Mouse (Mus musculus): Measurements from ENCODE around the gene Pilrb2. TPM values are rescaled to one million over a fixed set of nuclear protein-coding genes. Genes with fewer than 3 reads are reported as not detected.
"Not testable (repeated sequence)": the region's sequence is repeated elsewhere in the genome, so short reads cannot be mapped to it uniquely, and the experiment has no call there.

The Pilrb2 gene
- polyA plus RNA-seq, 1 experiment: 0.83 TPM

DNA sequence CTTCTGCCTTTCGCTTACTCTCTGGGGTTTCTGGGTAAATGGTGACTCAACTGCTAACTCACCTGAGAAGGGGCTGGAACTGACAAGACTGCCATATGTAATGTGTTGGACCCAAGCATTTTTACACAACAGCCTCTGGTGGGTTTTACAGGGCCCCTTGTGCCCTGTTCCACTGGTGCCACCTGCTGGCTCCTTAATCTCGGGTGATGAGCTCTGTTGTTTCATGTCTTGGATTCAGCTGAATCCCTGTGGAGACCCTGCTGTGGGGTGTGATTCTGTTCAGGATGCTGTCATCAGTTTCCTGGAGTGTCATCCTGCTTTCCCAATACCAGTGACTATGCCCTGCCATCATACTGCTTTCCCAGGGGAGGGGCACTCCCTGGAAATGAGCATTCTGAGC is 6.2 kb upstream of the Pilrb2 start:
- Histone ChIP-seq H3K36me3 (replicated peaks; ENCODE audit: low read length) (no peaks in the 10 kb centered on the region), H3K27me3 (replicated peaks) (peaks cover 8% of the 10 kb centered on the region), H3K4me1 (peaks cover 2% of the 10 kb centered on the region), H3K4me3 (replicated peaks) (no peak overlapping the region), H3K9me3 (no peaks in the 10 kb centered on the region)
- TF ChIP-seq GATA1 (IDR thresholded peaks at IDR 0.05; ENCODE audit: borderline replicate concordance, low read length) (no peak), FLI1 (IDR thresholded peaks at IDR 0.05; ENCODE audit: low read length) (no peak)

DNA sequence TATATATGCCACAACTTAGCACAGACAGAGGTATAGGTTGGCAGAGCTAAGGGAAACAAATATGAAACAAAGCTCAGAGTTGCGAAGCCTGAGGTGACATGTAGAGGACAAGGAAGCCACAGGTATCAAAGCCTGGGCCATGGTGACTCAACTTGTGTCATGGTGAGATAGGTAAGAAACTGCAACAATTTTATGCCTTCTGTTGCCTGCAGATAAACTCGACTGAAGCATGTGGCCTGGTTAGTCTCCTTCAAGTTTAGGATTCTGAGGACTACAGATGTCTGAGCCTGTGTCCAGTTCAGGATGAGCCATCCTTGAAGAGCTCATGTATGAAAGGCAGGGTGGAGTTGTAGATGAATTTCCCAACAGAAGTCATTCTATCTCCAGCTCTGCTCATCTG is 3.4 kb upstream of the Pilrb2 start:
- Histone ChIP-seq H3K36me3 (replicated peaks; ENCODE audit: low read length) (no peaks in the 10 kb centered on the region), H3K4me3 (replicated peaks) (no peak overlapping the region), H3K9me3 (no peaks in the 10 kb centered on the region), H3K4me1 (peaks cover 18% of the 10 kb centered on the region), H3K27me3 (replicated peaks) (peaks cover 8% of the 10 kb centered on the region)
- TF ChIP-seq FLI1 (IDR thresholded peaks at IDR 0.05; ENCODE audit: low read length) (no peak), GATA1 (IDR thresholded peaks at IDR 0.05; ENCODE audit: borderline replicate concordance, low read length) (no peak)

DNA sequence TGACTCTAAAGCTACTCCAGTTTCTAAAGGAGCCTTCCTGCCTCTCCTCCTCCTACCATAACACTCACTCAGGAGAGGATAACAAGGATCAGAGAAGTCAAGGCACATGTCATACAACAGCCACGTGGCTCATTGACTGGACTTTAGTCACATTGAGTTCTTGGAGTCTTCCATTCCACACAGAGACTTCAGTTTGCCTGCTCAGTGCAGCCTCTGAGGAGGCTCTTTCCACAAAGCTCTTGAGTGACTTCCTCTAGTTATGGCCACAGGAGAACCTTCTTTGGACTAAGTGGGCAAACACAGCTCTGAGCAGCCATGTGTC is 727 bp upstream of the Pilrb2 start:
- H3K9me3 ChIP-seq; H3K36me3 ChIP-seq (replicated peaks; ENCODE audit: low read length); H3K4me3 ChIP-seq (replicated peaks); H3K27me3 ChIP-seq (replicated peaks): not testable (repeated sequence)
- H3K4me1 ChIP-seq: peaks cover 18% of the 10 kb centered on the region

DNA sequence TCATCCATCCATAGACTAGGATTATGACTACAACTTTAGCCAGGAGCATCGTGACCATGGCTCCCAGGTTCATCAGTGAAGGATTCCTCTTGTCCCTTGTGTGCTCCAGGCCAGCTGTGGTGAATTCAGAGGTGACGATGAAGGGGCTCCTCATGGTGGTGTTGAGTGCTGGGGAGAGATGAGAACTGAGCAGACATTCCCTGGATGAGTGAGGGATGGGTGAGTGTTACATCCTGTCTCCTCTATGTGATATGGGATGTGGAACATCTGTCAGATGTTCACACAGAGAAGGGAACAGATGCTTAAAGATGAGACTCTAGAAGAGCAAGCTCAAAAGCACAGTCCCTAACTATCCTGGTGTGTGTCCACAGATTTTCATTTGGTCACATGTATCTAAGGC is 3.0 kb downstream of the Pilrb2 start:
- not testable (repeated sequence) for H3K36me3 ChIP-seq (replicated peaks; ENCODE audit: low read length); H3K9me3 ChIP-seq; H3K4me3 ChIP-seq (replicated peaks); H3K27me3 ChIP-seq (replicated peaks)
- H3K4me1 ChIP-seq: peaks cover 18% of the 10 kb centered on the region

DNA sequence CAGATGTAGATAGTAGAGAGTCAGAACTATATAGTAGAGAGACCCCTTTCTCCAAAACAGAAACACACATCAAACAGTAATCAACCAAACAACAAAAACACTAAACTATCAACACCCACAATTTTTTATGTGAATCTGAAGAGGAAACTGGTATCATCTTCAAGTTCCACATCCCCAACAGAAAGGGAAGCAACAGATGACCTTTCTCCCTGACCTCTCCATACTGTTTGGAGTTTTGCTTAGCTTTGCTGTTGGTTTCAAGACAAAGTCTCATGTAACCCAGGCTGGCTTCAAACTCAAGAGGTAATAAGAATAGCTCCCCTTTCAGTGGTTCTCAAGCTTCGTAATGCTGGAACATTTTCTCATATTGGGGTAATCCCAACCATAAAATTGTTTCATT is 7.6 kb downstream of the Pilrb2 start:
- H3K36me3 ChIP-seq (replicated peaks; ENCODE audit: low read length); H3K4me3 ChIP-seq (replicated peaks); H3K9me3 ChIP-seq; H3K4me1 ChIP-seq; H3K27me3 ChIP-seq (replicated peaks): not testable (repeated sequence)

DNA sequence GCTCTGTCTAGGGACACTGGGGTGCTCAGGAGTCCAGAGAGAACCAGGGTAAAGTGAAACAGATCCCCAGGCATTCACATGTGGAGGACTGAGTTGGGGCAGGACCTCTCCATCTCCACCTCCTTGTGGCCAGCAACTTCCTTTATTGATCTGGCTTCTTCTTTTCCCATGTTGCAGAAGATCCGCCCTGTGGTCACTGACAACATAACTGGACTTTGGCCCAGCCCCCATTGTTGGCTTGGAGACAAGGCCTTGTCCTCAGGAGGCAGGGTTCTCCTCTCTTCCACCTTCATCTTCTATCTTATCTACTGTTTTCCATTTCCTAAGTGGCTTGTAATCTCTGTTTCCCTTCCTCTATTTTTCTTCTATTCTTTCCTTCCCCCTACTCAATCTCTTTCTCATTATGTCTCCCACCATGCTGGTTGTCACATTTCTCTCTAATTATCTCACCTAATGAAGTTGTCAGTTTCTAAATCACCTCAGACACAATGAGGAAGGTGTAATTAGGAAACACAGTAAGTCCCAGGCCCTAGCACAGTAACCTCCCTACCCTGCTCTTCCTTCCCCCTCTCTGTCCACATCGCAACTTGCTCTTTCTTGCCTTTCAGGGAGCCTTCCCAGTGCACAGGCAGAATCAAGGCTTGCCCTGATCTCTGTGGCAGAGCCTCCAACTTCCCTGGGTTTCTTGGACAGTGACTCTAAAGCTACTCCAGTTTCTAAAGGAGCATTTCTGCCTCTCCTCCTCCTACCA is 13.5 kb downstream of the Pilrb2 start, which contains the start of gene Pilrb1:
Gene Pilrb1 (minus strand): TSS at position 147 of the 751 bp plus-strand sequence.
- H3K9me3 ChIP-seq; H3K27me3 ChIP-seq (replicated peaks); H3K4me3 ChIP-seq (replicated peaks); H3K36me3 ChIP-seq (replicated peaks; ENCODE audit: low read length); H3K4me1 ChIP-seq: not testable (repeated sequence)

DNA sequence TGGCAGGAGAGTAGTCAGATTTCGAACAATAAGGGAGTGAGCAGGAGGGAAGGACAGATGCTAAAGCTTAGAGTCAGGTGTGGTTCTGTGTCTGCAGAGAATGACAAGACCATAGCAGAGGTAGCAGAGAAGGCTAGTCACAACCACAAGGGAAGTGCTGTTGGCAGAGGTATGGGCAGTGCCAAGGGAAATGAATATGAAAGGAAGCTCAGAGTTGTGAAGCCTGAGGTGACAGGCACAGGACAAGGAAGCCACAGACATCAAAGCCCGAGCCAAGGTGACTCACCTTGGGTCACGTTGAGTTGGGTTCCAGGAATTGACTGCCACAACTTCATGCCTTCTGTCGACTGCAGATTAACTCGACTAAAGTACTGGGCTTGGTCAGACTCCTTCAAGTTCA is 14.7 kb downstream of the Pilrb2 start:
- not testable (repeated sequence) for H3K9me3 ChIP-seq; H3K4me1 ChIP-seq; H3K27me3 ChIP-seq (replicated peaks); H3K4me3 ChIP-seq (replicated peaks); H3K36me3 ChIP-seq (replicated peaks; ENCODE audit: low read length)

DNA sequence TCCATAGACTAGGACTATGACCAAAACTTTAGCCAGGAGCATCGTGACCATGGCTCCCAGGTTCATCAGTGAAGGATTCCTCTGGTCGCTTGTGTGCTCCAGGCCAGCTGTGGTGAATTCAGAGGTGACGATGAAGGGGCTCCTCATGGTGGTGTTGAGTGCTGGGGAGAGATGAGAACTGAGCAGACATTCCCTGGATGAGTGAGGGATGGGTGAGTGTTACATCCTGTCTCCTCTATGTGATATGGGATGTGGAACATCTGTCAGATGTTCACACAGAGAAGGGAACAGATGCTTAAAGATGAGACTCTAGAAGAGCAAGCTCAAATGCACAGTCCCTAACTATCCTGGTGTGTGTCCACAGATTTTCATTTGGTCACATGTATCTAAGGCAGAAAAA is 16.7 kb downstream of the Pilrb2 start:
- not testable (repeated sequence) for H3K27me3 ChIP-seq (replicated peaks); H3K4me3 ChIP-seq (replicated peaks); H3K36me3 ChIP-seq (replicated peaks; ENCODE audit: low read length); H3K4me1 ChIP-seq; H3K9me3 ChIP-seq

DNA sequence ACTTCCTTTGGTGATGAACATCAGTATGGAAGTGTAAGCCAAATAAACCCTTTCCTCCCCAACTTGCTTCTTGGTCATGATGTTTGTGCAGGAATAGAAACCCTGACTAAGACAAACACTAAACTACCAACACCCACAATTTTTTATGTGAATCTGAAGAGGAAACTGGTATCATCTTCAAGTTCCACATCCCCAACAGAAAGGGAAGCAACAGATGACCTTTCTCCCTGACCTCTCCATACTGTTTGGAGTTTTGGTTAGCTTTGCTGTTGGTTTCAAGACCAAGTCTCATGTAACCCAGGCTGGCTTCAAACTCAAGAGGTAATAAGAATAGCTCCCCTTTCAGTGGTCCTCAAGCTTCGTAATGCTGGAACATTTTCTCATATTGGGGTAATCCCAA is 21.3 kb downstream of the Pilrb2 start:
- not testable (repeated sequence) for H3K4me1 ChIP-seq; H3K4me3 ChIP-seq (replicated peaks); H3K27me3 ChIP-seq (replicated peaks); H3K36me3 ChIP-seq (replicated peaks; ENCODE audit: low read length); H3K9me3 ChIP-seq

DNA sequence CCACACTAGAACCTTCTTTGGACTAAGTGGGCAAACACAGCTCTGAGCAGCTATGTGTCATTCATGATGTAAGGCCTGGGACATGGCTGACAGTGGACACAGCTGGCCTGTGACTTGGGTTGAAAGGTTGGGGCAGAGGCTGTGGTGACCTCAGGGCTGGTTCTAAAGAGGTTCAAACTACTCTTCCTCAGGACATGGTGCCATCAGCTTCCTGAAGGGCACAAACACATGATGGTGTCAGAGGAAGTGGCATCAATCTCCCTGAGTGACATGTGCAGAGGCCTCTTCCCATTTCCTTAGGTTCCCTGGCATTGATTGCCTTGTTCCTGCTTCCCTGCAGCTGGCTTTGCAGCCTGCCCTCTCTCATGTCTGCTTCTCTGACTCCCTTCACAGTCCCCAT is 34.5 kb downstream of the Pilrb2 start:
- not testable (repeated sequence) for H3K36me3 ChIP-seq (replicated peaks; ENCODE audit: low read length); H3K4me3 ChIP-seq (replicated peaks); H3K9me3 ChIP-seq; H3K4me1 ChIP-seq; H3K27me3 ChIP-seq (replicated peaks)

DNA sequence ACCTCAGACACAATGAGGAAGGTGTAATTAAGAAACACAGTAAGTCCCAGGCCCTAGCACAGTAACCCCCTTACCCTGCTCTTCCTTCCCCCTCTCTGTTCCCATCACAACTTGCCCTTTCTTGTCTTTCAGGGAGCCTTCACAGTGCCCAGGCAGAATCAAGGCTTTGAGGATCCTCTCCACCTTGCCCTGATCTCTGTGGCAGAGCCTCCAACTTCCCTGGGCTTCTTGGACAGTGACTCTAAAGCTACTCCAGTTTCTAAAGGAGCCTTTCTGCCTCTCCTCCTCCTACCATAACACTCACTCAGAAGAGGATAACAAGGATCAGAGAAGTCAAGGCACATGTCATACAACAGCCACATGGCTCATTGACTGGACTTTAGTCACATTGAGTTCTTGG is 35.0 kb downstream of the Pilrb2 start:
- Histone ChIP-seq H3K36me3 (replicated peaks; ENCODE audit: low read length) (no peaks in the 10 kb centered on the region), H3K27me3 (replicated peaks) (peaks cover 2% of the 10 kb centered on the region), H3K4me3 (replicated peaks) (no peak overlapping the region), H3K9me3 (no peaks in the 10 kb centered on the region), H3K4me1 (no peaks in the 10 kb centered on the region)
- no peak for TF ChIP-seq GATA1 (IDR thresholded peaks at IDR 0.05; ENCODE audit: borderline replicate concordance, low read length)
- no peak for TF ChIP-seq FLI1 (IDR thresholded peaks at IDR 0.05; ENCODE audit: low read length)

DNA sequence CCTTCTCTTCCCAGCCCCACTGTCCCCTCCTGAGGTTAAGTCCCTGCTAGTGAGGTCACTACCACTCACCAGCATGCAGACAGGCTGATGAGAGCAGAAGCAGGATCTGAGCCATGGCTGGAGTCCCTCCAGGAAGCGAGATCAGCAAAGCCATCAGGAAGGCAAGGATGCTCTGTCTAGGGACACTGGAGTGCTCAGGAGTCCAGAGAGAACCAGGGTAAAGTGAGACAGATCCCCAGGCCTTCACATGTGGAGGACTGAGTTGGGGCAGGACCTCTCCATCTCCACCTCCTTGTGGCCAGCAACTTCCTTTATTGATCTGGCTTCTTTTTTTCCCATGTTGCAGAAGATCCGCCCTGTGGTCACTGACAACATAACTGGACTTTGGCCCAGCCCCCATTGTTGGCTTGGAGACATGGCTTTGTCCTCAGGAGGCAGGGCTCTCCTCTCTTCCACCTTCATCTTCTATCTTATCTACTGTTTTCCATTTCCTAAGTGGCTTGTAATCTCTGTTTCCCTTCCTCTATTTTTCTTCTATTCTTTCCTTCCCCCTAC is 35.6 kb downstream of the Pilrb2 start, which contains the start of gene Pilra:
Gene Pilra (minus strand): TSS at position 316 of the 555 bp plus-strand sequence.
- H3K36me3 ChIP-seq (replicated peaks; ENCODE audit: low read length); H3K4me1 ChIP-seq; H3K4me3 ChIP-seq (replicated peaks); H3K9me3 ChIP-seq; H3K27me3 ChIP-seq (replicated peaks): not testable (repeated sequence)

Data from megakaryocyte, embryonic 14.5 days (primary cell).